Mouse (Mus musculus): Measurements from ENCODE around the gene Arhgap28.

DNA sequence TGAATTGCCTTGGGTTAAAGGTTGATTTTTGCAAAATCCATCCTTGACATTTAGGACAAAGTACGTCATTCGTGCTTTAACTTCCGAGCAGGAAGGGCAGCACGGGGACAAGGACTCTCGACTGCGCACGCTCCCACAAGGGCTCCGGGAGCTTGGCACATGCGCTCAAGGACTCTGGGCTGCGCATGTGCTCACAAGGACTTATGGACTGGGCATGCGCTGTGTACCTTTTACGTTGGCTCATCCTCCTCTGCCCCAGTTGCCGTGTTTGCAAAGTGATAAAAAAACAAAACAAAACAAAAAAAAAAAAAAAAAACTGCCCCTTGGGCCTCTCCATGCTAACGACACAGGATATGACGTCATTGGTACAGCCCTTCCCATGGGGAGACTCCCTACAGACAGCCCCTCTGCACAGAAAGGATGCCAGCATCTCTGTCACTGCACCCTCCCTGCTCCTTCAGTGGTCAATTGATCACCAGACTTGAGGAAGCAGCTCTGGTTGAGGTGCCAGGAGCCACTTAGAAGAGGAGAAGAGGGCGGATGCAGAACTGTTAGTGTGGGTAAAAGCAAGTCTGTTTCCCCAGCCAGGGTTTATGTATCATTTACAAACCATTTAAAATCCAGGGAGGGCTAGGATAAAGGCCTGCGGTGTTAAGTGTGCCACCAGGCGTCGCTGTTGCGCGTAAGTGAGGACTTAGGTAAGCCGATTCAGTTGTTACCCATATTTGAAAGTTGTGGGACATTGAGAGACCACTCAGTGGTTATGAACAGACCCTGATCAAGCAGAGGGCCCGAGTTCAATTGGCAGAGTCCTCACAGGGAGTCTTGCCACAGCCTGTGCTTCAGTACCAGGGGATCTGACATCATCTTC is 134.0 kb downstream of the Arhgap28 start:
- TF ChIP-seq CTCF (IDR thresholded peaks at IDR 0.05; ENCODE audit: control insufficient read depth, insufficient read depth, low read length), result peak; percentile 40; the same call in 1 of the 2 replicates
- no peak for TF ChIP-seq POLR2A (IDR thresholded peaks at IDR 0.05; ENCODE audit: borderline replicate concordance, control insufficient read depth, low read depth, low read length)
